Mouse (Mus musculus): ENCODE measurements around the gene Dync2h1.

GRCm38 (mm10) chr9:7042635-7043273 is 141.5 kb downstream of the Dync2h1 start:
- no peak for TF ChIP-seq CEBPB (IDR thresholded peaks at IDR 0.05; ENCODE audit: low read depth)
- TF ChIP-seq CTCF (IDR thresholded peaks at IDR 0.05; ENCODE audit: control insufficient read depth, insufficient read depth, insufficient read length) = no peak

Measured in C2C12 (cell line).